Mouse (Mus musculus) gastrocnemius, postnatal 36 days (tissue): ENCODE data around the gene Ano8. TPM values are rescaled to one million over a fixed set of nuclear protein-coding genes. Genes with fewer than 3 reads are reported as not detected.

ENCODE experiments used
- DNase-seq, 2 experiments: peaks; one replicate each; pipeline ENCODE4 v3.0.0; 2022
- intact Hi-C: fragments of 180-260 bp; cut with DNase I; formaldehyde crosslinking; loops from one replicate; pipeline ENCODE4 v1.15.1; 2025
- total RNA-seq, 2 experiments: library from RNA; stranded (reverse); gene quantifications; 2 replicates each; pipeline ENCODE4 v1.2.3; 2021

The Ano8 gene
- total RNA-seq, 2 experiments from 2014 or later = 13.8 to 16.0 TPM

DNA sequence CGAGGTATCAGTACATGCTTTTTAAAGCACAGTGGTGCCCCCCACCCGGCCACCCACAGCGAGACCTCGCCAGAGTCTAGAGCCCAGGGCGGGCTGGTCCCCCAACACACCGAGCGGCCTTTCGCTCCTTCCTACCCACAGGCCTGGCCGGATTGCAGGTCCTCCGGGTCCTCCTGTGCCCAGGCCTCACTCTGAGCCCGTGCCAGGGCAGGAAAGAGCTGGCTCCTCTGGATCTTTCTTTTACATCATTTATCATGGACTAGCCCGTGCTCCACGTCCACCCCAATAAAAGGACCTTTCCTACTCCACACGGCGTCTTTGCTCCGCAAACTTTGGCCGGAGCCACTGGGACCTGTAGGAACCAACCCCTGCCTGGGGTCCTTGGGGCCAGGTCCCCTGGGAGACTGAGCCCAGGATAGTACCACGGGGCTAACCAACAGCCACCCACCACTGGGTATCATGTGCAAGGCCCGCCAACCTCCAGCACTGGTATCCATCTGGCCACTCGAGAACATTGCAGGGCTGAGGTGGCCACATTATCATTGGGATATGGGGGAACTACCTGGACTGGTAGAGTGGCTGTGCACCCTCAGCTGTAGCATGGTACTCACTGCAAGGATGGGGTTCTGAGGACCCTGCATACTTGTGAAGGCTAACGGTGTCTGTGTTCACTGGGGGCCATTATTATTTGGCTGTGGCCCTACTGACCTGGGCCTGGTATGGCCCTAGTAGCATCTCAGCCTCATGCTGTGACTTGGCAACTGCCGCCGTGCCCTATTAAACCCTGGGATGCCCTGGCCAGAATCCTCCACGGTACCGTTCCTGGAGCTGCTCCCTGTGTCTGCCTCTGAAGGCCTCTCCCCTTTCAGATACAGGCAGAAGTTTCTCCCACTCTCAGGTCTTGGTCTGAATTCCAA, 10.7 kb downstream of the Ano8 start:
- intact Hi-C loops = loop anchor here (10.0 kb wide), 1 partner anchor 680 kb away; no protein-coding TSS in a partner anchor
- no peak for DNase-seq

DNA sequence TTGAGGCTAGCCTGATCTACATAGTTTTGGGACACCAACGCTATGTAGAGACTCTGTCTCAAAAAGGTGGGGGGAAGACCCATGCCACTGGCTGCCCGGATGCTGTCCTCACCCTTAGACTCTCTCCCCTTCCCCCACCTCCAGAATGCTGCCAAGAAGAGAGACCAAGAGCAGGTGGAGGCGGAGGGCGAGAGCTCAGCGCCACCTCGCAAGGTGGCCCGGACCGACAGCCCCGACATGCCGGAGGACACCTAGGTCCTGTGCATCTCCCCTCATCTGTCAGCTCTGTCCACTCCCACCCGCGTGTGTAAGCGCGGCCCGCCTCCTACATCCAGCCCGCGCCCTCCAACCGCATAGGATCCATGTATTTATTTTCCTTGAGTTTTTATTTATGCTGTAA, 11.4 kb downstream of the Ano8 start:
- no peak for DNase-seq
- intact Hi-C loops = loop anchor here (10.0 kb wide), 1 partner anchor 680 kb away; no protein-coding TSS in a partner anchor

DNA sequence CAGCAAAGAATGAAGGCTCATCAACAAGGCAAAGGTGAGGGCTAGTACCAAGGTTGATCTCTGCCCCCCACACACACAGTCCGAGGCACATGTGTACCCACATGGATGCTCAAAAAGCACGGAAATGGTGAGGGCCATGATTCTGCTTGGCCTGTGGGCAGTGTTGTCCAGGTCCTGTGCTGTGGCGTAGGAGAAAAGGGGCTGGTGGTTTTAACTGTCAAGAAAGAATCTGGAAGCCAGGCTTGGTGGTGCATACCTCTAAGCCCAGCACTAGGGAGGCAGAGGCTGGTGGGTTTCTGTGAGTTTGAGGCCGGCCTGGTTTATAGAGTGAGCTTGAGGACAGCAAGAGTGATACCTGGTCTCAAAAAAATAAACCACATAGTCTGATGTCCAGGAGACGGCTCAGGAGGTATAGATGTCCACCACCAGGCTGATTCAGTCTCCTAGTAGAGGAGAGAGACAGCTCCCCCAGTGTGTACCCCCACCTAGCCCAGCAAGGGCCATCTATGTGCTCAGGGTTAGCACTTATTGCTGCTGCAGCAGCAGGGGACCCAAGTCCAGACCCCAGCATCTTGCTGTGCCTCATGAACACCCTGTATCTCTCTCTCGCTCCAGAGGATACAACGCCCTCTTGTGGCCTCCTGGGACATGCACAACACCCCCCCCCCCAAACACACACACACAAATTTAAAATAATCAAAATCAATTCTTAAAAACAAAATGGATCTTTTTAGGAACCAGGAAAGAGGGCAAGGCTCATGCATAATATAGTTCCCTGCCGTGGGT, 13.0 kb downstream of the Ano8 start:
- intact Hi-C loops = loop anchor here (10.0 kb wide), 1 partner anchor 678 kb away; no protein-coding TSS in a partner anchor
- no peak for DNase-seq

DNA sequence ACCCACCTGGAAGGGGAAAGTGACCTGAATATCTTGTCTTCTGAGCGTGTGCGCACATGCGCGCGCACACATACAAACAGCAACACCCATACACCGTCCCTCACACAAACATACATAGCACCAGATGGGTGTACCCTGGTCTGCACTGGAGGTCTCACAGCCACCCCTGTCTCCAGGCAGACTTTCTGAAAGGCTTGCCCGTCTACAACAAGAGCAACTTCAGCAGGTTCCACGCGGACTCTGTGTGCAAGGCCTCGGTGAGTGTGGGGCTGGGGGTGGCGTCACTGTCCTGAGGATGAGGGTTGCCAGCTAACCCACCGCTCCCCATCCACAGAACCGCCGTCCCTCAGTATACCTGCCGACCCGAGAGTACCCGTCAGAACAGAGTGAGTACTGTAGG, 13.9 kb downstream of the Ano8 start:
- intact Hi-C loops = loop anchor here (10.0 kb wide), 1 partner anchor 677 kb away; no protein-coding TSS in a partner anchor
- DNase-seq = no peak

DNA sequence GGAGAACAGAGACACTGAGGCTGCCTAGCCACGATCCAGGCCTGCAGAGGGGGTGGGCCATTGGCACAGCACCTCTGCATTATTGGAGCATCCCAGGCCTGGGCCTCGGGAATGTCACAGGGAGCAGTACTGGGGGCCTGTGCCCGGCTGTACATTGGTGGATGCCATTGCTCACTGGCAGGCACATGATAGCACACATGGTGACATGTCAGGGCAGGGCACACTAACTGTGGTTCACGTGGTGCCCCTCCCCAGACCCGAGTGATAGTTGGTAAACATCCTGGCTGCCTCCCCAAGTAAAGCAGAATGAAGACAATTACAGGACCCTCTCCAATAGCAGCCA, 14.9 kb downstream of the Ano8 start:
- DNase-seq = no peak
- intact Hi-C loops = loop anchor here (10.0 kb wide), 1 partner anchor 676 kb away; no protein-coding TSS in a partner anchor

DNA sequence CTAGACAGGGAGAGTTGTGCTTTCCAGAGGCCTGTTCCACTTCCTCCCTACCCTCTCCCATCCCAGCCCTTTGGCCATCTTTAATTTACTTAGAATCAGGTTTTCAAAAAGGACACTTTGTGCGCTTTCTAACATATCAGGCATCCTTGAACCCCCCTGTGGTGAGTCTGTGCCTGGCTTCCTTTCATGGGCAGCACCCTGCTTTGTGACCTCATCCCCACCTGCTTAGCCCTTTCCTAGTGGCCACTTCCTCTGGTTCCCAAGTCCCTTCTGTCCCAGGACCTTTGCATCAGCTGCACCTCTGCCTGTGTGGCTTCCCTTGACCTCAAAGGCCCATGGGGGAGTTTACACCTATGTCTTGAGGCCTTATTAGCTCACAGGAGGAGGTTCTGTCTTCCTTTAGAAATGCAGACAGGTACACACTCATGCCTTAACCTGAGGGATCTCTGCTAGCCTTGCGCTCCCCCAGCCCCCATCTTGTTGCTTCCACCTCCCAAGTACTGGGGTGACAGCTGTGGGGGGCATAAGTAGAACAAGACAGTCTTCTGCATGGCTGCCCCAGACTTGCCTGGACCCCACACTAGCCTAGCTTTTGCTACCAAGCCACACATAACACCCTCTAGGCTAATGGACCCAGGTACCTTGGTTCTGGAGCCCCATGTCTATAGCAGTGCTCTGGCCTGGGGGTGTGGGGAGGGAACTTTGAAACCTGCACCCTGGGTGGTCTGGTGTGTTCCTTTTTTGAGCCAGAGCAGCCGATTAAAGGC, 15.4 kb downstream of the Ano8 start:
- no peak for DNase-seq
- intact Hi-C loops = loop anchor here (10.0 kb wide), 1 partner anchor 676 kb away; no protein-coding TSS in a partner anchor

DNA sequence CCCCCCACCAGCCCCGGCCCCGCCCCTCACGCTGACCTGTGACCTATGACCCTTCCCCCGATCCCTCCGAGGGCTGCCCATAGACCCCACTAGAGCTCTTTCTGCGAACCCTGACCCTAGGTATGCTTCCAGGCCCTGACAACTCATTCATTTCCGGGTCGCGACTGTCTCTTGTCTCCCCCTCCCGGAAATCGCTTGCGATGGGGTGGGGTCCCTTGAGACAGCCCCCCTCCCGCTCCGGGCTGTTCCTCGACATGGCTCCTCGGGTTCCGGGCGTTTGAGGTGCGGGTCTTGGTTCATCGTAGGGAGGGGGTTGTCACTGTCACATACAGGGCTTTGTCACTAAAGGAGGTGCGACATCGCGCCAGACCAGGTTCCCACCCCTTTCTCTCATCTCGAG, 16.4 kb downstream of the Ano8 start:
- intact Hi-C loops = no loop called here
- no peak for DNase-seq

DNA sequence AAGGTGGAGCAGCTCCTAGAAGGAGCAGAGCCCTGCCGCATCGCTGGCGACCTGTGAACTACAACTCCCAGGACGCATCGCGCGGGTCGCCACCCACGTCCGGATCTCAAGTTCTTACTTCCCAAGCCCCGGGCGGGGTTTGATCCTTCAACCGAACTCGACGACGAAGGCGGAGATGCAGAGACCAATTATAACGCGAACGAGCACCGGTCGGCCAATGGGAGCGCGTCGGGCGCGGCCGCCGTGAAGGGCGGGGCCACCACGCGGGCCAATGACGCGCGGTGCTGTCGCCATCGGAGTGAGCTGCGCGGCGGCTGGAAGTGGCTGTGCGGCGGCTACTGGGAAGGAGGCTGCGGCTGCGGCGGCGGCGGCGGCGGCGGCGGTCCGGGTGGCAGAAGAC, 16.8 kb downstream of the Ano8 start, which contains the start of gene Dda1:
Gene Dda1 (plus strand): TSS at position 284 of the 400 bp plus-strand sequence.
- peak; percentile 92 to 95 for DNase-seq
- intact Hi-C loops = no loop called here

DNA sequence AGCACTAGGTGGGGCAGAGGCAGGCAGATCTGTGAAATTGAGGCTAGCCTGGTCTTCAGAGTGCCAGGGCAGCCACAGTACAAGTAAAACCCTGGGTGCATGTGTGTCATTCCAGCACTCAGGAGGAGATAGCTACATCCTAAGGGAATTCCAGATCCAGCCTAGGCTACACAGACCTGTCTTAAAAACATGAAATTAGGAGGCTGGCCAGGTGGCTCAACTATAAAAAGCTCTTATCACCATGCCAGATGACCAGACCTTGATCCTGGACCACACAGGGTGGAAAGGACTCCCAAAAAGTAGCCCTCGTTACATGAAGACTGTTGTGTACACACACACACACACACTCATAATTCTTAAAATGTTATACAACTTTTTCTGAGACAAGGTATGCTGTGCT, 17.8 kb downstream of the Ano8 start:
- DNase-seq = no peak
- intact Hi-C loops = no loop called here

DNA sequence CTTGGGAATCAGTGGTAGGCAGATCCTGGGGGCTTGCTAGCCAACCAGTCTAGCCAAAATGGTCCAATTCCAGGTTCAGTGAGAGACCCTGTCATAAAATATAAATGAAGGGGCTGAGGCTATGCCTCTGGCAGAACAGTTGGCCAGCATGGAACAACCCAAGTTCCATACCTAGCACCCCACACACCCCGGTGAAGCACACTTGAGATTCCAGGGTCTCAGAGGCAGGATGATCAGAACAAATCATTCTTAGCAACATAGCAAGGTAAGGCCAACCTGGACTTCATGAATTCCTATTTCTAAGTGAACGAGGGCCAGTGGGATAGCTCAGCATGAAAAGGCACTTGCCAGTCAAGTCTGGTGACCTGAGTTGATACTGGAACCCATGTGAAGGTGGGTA, 18.6 kb downstream of the Ano8 start:
- intact Hi-C loops = no loop called here
- DNase-seq = no peak

DNA sequence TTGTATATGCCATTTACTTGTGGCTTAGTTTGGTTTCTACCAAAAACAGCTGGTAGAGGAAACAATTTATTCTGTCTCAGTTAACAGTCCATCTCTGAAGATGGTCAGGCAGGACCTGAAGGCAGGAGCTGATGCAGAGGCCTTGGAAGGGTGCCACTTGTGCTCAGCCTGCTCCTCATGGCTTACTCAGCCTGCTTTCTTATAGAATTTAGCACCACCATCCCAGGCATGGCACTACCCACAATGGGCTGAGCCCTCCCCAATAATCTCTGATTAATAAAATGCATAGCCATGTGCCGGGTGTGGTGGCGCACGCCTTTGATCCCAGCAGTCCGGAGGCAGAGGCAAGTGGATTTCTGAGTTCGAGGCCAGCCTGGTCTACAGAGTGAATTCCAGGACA, 19.6 kb downstream of the Ano8 start:
- DNase-seq = no peak
- intact Hi-C loops = no loop called here

DNA sequence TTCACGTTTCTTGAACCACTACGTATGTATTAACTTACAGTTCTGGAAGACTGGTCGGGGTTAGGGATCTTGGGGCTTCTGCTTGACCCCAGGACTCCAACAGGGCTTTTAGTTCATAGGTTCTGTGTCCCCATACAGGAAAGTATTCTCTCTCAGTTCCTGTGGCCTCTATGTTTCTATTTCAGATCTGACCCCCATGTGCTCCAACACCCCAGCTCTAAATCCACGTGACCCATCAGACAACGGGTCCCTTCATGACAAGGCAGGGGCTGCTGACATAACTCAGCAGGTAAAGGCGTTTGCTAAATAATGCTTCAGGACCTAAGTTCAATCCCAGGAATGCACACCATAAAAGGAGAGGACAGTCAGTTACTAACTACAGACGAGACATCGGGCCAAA, 20.0 kb downstream of the Ano8 start:
- intact Hi-C loops = no loop called here
- DNase-seq = no peak

DNA sequence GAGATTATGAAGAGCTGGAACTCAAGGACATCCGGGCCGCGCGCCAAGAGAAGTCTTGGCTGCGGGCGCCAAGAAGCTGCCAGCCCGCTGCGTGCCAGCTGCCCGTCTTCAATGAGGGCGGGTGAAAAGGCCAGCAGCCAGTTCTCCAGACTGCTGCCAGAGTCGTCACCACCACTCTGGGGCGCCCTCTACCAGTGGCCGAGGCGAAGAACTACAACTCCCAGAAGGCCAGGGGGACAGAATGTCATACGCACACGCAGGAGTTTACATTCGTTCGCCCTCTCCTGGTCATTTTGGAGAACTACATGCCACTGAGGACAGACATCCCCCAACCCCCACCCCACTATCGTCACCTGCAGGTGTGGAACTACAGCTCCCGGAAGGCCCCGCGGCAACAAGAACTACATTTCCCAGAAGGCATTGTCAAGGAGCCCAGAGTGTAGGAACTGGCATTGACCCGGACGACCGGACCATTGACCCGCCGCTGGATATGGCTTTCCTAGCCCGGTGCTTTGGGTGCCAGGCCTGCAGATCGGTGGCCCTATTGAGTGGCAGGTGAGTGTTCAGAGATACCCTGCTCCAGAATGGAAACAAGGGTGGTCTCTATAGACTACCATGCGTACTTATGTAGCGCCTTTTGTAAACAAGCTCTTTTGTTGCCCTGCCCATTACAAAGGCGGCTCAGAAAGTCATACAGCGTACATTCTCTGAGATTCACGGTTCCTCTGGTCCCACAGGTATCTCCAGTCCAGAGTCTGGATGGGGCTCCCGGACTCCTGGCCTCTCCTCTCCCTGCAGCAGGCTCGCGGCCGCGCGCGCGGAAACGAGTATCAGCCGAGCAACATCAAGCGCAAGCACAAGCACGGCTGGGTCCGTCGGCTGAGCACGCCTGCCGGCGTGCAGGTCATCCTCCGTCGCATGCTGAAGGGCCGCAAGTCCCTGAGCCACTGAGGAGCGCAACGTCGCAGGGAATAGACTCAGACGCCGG, 21.0 kb downstream of the Ano8 start, which contains the start of gene Mrpl34:
Gene Mrpl34 (plus strand): TSS at position 447 of the 988 bp plus-strand sequence.
- DNase-seq = peak; percentile 95 to 97
- intact Hi-C loops = no loop called here

DNA sequence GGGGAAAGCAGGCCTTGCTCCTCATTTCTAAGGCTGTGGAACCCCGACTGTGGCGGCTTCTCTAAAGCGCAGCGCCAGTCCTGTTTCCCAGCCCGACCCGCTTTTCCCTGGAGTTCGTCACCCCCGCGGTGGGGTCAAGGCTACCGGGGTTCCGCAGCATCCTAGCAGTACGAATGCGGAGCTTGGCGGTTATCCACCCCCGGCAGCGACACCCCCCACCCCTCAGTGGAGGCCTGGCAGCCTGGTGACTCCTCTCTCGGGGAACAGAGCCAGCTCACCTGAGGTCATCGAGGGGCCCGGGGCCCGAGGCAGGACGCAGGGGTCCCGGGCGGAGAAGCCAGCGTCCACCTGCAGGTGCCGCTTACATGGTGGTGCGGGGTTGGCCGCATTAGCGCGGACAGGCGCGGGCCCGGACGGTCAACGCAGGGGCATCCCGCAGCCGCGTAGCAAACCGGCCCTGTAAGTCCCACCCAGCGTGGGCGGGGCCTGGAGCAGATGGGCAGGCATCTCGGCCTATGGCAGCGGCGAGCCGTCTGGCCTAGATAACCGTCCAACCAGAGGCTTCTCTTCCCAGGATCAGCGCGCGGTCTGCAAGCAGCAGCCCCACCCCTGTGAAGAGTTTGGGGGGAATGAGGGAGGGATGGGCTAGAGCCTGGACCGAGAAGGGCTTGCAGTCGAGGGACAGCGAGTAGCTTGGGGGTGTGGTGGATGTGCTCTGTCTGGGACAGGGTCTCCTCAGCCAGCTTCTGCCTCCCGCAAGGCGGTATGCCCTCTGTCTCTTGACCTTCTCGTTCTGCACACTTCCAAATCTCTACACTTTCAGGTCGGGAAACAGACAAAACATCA, 22.4 kb downstream of the Ano8 start, which contains the start of gene Abhd8:
Gene Abhd8 (minus strand): TSS at position 468 of the 846 bp plus-strand sequence.
- intact Hi-C loops = no loop called here
- DNase-seq = peak; percentile 96 to 99

DNA sequence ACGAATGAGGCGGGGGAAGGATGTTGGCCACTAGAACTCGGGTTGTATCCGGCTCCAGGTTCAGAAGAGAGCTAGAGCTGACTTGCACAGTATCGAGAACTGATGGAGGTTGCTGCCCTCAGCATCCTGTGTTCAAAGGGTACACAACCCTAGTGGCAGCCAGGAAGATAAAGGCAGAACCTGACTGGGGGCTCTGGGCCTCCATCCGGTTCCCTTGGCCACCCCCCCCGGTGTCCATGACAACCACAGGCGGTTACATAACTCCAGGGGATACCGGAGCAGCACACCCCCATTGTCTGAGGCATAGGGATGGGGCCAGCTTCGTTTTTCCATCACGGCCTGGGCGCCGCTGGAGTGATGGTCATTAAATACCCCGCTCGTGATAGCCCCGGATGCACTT, 23.0 kb downstream of the Ano8 start:
- no peak for DNase-seq
- intact Hi-C loops = no loop called here

DNA sequence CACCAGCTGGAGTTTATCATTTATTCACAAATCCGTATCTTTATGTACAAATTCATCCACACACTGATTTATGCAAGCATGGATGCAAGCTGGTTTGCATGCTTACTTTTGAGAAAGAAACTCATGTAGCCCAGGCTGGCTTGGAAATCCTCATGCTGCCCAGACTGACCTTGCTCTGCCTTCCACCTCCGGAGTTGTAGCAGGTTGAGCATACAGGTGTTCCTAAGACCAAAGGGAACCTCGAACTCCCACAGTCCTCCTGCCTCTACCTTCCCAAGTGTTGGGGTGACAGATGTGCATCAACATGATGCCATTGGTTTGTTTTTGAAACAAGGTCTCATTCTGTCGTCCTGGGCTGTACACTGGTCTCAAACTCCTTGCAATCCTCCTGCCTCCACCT, 23.6 kb downstream of the Ano8 start:
- intact Hi-C loops = no loop called here

DNA sequence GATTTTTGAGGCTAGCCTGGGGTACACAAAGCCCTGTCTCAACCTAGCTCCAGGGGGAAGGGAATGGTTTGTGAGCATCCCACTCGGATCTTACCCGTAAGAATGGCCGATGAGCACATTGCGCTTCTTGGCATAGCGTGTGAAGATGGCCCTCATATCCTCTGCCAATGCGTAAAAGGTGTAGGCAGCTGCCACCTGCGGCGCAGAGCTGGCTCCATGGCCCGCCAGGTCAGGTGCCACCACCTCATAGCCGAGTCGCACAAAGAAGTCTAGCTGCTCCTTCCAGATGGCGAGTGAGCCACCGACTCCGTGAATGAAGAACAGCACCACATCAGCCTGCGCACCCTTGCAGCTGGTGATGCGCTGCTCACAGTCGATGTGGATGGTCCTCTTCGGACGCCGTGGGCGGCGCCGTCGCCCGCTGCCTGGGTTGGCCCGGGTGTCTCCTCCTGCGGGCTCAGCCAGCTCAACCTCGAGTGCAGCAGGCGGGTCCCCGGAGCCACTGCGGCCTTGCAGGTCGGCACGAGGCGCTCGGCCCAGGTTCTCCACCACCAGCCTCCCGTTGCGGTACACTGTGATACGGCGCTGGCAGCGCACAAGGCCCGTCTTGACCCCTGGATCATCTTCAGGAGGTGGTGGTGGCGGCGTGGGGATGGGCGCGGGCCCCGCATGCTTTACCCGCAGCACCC, 24.5 kb downstream of the Ano8 start:
- intact Hi-C loops = no loop called here

More for the DNA sequence above, 23.6 kb downstream of the Ano8 start:
- no peak for DNase-seq

DNA sequence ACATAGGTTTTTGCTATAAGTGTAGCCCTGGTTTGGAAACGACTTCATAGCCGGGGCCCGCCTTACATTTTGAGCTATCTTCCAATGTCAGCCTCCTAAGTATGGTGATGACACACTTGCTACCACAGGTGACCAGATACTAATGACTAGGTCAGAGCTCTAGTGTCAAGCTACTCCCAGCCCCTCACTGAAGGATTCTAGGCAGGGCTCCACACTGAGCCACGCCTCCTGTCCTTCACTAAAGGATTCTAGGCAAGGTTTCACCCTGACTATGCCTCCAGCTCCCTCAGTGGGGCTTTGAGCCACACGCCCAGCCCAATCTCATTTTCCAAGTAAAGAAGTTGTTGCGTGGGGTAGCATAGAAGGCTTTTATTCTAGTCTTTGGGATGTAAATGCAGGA, 25.0 kb downstream of the Ano8 start:
- intact Hi-C loops = no loop called here
- no peak for DNase-seq

More for the DNA sequence above, 24.5 kb downstream of the Ano8 start:
- no peak for DNase-seq
